Mouse (Mus musculus) cerebellum, adult 2 months (tissue): ENCODE results near the gene Gmnc. TPM values are rescaled to one million over a fixed set of nuclear protein-coding genes. Genes with fewer than 3 reads are reported as not detected.
A peak's percentile ranks its signal among the peaks of the same experiment; 100 is the strongest.

ENCODE experiments used
- DNase-seq, 2 experiments: peaks; one replicate each; pipeline ENCODE4 v3.0.0; 2021
- H3K27ac ChIP-seq: fragments of 200-500 bp; 2 replicates; pipeline ENCODE4 v1.5.1; 2012; ENCODE audit warnings: low read length, control low read depth, inconsistent platforms; ENCODE audit not compliant: insufficient read depth
- H3K27me3 ChIP-seq: fragments of 200-500 bp; 2 replicates; pipeline ENCODE4 v1.6.1; 2012; ENCODE audit warnings: inconsistent platforms, mild to moderate bottlenecking, low read length, moderate library complexity; ENCODE audit not compliant: control insufficient read depth, insufficient read depth
- H3K4me1 ChIP-seq: fragments of 200-500 bp; 2 replicates; pipeline ENCODE4 v1.6.1; 2011; ENCODE audit warnings: low read length; ENCODE audit not compliant: control insufficient read depth, insufficient read depth
- H3K4me3 ChIP-seq: fragments of 200-500 bp; replicated peaks from 2 replicates; pipeline ENCODE3; 2011; ENCODE audit warnings: mild to moderate bottlenecking, low read depth, low read length, control low read depth; ENCODE audit not compliant: insufficient read depth
- CTCF ChIP-seq: fragments of 200-500 bp; IDR thresholded peaks from 2 replicates; pipeline ENCODE4 v1.5.1; 2011; ENCODE audit warnings: low read depth, mild to moderate bottlenecking, control low read depth, low read length, moderate library complexity, borderline replicate concordance; ENCODE audit not compliant: insufficient read depth
- POLR2A ChIP-seq: fragments of 200-500 bp; IDR thresholded peaks from 2 replicates; pipeline ENCODE4 v1.6.1; 2011; ENCODE audit warnings: low read length, control low read depth, borderline replicate concordance; ENCODE audit not compliant: insufficient read depth
- WGBS: fragments of 180-500 bp; shearing (Covaris S2); methylation state at CpG from one replicate; pipeline ENCODE4 v1.1.7; 2018; 5-methylcytosine and 5-hydroxymethylcytosine counted together
- polyA plus RNA-seq: library from polyadenylated mRNA; depleted of rRNA; stranded (reverse); fragments of >200 nt; gene quantifications from 2 replicates; pipeline ENCODE4 v1.2.3, GENCODE M21; 2012

Gene Gmnc
- polyA plus RNA-seq, 1 experiment = 0.49 TPM

DNA sequence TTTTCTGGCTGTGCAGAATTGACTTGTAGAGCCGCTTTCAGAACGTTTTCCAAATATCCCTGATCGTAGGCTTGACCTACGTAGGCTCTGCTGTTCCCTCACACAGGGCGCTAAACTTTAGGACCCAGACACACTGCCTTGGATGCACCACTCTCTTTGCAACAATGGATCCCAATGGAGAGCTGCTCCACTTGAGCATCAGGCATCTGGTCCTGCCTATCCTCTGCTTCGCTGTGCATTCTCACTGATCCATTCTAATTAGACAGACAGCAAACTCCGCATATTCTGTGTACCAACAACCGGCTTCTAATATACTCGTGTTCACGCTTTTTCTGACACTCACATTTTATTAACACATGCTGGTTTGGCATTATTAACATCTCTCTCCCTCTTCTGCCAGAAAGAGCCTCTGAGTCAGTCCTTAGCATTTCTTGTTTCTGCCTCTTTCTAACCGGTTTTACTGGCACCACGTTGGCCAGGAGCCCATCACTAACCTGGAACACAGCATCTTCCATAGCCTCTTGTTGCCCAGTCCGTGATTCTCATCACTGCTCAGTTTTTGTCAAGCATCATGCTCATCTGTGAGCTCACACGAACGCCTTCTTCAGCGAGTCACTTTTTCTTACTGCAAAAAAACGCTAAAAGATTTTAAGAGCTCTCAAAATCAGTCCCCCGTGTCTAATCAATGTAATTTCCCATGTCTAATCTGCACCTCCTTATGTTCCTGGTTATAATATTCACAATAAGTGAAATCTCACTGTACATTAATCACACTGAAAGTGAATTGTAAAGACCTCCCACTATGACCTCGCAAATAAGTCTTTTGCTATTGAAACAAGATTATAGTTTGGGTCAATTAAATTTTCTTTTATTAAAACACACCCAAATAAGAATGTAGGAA is 1.8 kb downstream of the Gmnc start:
- DNase-seq = peak; percentile 27 to 53
- no peaks in the 10 kb centered on the region for H3K4me1 ChIP-seq
- TF ChIP-seq POLR2A (no peak), CTCF (no peak)
- no peak overlapping the region for H3K4me3 ChIP-seq
- 18% methylated on average over 19 of the region's 19 CpGs for WGBS
- H3K27me3 ChIP-seq = no peaks in the 10 kb centered on the region
- no peak overlapping the region for H3K27ac ChIP-seq

DNA sequence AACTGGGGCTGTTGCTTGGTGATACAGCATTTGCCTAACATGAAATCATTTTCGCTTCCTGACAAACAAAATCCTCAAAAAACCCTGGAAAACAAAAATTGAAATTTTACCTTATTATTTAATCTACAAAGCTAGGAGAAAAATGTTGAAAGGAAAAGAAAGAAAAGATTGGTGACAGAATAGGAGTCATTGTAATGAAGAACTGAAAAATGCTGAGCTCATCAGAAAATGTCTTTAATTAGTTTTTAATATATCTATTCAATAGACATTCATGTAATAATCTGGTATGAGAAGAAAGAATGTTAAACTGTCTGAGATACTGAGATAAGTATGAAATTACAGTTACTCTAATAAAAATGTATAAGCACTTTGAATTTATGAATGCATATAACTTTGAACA is 3.3 kb downstream of the Gmnc start:
- TF ChIP-seq POLR2A (no peak), CTCF (no peak)
- no peak for DNase-seq
- Histone ChIP-seq H3K27ac (no peak overlapping the region), H3K27me3 (no peaks in the 10 kb centered on the region), H3K4me1 (no peaks in the 10 kb centered on the region), H3K4me3 (no peak overlapping the region)
- WGBS = 98% methylated on average over 1 of the region's 1 CpGs

DNA sequence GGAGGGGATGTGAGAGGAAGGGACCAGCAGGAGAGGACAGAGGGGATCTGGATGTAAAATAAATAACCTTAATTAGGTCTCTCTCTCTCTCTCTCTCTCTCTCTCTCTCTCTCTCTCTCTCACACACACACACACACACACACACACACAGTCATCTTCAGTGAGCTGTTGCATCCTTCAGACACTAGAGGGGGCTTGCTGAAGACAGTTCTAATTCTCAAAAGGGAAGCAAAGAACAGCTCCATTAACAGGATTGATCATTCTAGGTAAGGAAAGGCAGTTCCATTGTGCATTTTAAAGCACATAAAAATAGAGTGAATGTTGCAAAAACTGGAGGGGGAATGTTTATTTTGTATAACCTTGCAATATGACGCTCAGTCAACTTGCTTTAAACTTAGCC is 5.7 kb downstream of the Gmnc start:
- 95% methylated on average over 1 of the region's 1 CpGs for WGBS
- Histone ChIP-seq H3K27me3 (no peaks in the 10 kb centered on the region), H3K4me1 (no peaks in the 10 kb centered on the region), H3K4me3 (no peak overlapping the region), H3K27ac (no peak overlapping the region)
- TF ChIP-seq CTCF = no peak
- TF ChIP-seq POLR2A = no peak
- DNase-seq = no peak

DNA sequence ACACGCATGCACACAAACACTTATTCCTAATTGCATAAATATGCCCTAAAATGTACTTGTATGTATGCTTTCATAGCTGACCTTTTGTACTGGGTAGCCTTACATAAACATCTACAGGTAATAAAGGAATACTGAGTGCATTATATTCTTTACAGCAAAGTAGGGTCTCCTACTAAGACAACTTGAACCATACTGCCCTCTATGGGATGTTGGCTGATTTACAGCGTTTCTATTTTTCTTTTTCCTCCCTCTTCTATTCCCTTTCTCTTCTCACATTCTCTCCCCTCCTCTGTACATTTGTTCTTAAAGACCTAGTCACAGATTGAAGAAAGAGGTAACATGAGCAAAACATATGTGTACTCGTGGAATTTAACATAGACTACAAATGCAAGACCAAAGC is 9.3 kb downstream of the Gmnc start:
- TF ChIP-seq CTCF (no peak), POLR2A (no peak)
- Histone ChIP-seq H3K4me1 (no peaks in the 10 kb centered on the region), H3K4me3 (no peak overlapping the region), H3K27me3 (no peaks in the 10 kb centered on the region), H3K27ac (no peak overlapping the region)
- no peak for DNase-seq
- 39% methylated on average over 3 of the region's 3 CpGs for WGBS

DNA sequence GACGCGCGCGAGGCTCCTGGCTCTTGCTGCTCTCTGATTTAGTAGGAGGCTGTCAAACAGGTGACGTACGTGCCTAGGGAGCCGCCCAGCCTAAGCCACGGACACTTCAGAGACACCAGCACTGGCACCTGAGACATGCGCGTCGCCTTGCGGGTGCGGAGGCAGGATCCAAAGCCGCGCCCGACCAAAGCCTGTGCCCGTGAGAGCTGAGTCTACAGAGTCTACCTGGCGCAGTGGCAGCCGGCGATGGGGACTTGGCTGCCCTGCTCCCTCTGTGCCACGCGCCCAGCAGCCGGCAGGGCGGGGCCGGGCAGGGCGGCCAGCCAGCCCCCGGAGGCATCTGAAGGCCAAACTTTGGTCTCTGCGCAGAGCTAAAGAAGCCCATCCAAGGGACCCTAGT is 23.5 kb downstream of the Gmnc start:
- WGBS = under 1% methylated on average over 28 of the region's 28 CpGs
- H3K27ac ChIP-seq = no peak overlapping the region
- TF ChIP-seq CTCF (no peak), POLR2A (no peak)

DNA sequence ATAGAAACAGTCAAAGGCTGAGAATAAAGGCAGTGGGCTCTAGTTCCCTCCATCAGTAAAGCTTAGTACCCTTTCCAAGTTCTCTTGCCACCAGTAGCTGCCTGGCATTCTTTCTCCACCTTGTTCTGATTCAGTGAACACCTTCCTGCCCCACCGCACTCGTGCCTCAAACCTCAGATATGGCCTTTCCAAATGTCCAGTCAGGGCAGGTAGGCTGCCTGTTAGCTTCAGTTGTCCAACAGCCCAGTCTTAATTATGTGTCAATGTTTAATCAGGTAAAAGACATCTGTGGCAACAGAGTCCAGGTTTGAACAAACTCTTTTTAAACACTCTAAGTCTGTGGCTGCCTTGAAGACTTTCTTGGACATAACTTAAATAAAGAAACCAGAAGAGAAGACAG is 24.6 kb downstream of the Gmnc start:
- WGBS = 69% methylated on average over 2 of the region's 2 CpGs
- no peak overlapping the region for H3K27ac ChIP-seq
- TF ChIP-seq CTCF (no peak), POLR2A (no peak)
- no peaks in the 10 kb centered on the region for H3K4me1 ChIP-seq
- no peaks in the 10 kb centered on the region for H3K27me3 ChIP-seq
- DNase-seq = no peak
- H3K4me3 ChIP-seq = no peak overlapping the region

More for the DNA sequence above, 23.5 kb downstream of the Gmnc start:
- DNase-seq = peak; percentile 37 to 40
- H3K27me3 ChIP-seq = no peaks in the 10 kb centered on the region
- peak overlapping the region; percentile 41 for H3K4me3 ChIP-seq
- no peaks in the 10 kb centered on the region for H3K4me1 ChIP-seq

DNA sequence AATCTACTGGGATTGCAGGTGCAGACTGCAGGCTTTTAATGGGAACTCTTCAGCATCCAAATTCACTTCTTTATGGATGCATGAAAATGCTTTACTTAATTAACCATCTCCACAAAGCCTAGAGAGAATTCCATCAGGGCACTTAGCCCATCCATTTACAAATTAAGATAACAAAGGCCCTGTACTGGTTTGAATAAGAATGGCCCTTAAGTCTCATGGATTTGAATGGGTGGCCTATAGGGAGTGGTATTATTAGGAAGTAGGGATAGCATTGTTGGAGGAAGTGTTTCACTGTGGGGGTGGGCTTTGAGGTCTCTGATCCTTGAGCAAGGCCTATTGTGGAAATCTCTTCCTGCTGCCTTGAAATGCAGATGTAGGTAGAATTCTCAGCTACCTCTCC is 29.5 kb downstream of the Gmnc start:
- H3K27me3 ChIP-seq = no peaks in the 10 kb centered on the region
- no peak for TF ChIP-seq CTCF
- H3K27ac ChIP-seq = no peak overlapping the region
- no peak for DNase-seq
- no peak overlapping the region for H3K4me3 ChIP-seq
- no peaks in the 10 kb centered on the region for H3K4me1 ChIP-seq

DNA sequence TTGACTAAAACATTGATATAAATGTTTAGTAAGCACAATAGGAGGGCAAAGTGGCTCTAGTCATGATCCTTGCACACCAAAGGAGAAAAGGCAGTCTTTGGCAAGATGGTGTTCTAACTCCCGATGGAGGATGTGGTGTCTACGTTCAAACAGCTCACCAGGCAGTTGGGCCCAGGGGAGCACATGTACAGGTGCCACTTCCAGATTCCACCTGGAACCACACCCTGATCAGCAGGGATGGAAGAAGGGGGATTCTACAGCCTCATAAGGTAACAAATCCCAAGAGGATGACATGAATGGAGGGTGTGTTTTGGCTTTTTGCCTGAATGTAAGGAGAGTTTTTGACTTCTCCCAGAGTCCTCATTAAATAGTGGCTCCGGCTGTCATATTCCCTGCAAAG is 39.9 kb downstream of the Gmnc start:
- no peak for TF ChIP-seq CTCF
- TF ChIP-seq POLR2A = no peak
- WGBS = 63% methylated on average over 3 of the region's 3 CpGs
- no peaks in the 10 kb centered on the region for H3K4me1 ChIP-seq
- DNase-seq = no peak
- no peak overlapping the region for H3K4me3 ChIP-seq
- H3K27me3 ChIP-seq = no peaks in the 10 kb centered on the region
- no peak overlapping the region for H3K27ac ChIP-seq
